In the genomic region with DNA sequence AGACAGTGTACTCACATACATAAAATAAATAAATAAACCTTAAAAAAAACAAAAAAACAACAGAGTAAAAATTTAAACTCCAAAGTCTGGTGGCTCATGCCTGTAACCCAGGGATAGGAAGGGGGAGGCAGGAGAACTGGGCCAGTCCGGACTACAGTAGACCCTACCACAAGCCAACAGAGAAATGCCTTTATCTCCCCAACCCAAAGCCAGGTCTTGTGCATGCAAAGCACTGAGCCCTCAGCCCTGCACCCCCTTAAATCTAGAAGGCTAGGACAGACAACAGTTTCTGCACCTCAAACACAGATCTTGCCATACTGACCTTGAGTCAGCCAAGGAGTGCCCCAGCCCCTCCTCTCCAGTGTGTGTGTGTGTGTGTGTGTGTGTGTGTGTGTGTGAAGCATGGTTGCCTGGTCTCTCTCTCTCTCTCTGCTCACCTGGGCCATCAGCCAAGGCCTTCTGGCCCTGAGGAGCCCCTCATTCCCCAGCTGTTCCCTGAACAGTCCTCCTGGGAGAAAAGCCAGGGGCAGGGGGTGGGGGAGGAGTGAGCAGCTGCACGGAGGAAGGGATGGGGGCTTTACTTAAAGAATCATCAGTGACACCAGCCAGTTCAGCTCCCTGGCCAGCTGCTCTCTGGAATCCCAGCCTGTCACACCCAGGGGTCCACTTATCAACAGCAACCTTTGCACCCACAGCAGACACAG, we compare ENCODE assay signal across 7 mouse cellular contexts. TPM values are rescaled to one million over a fixed set of nuclear protein-coding genes. Genes with fewer than 3 reads are reported as not detected.
DNase-seq lines count a peak whose midpoint lies in the region; ATAC-seq lines count a peak whose summit lies in the region.

No protein-coding gene starts in this region.

- DNase-seq in left cerebral cortex, postnatal 14 days (ENCODE audit: low spot score in 2 of 2): peak; percentile 26 to 46
- DNase-seq in left cerebral cortex, postnatal 25 days (ENCODE audit: low spot score in 2 of 2): no peak
- no peak for DNase-seq in hindbrain, embryonic 11.5 days (ENCODE audit: low spot score)
- DNase-seq in spleen, postnatal 14 days (ENCODE audit: low spot score in 2 of 2): no peak
- DNase-seq in frontal cortex, postnatal 25 days (ENCODE audit: low spot score in 2 of 2): no peak

- H3K27me3 ChIP-seq in embryonic facial prominence, embryonic 15.5 days: no peaks in the 10 kb centered on the region
- H3K27me3 ChIP-seq in hindbrain, embryonic 11.5 days (ENCODE audit: control insufficient read depth, insufficient read depth, low read length): no peaks in the 10 kb centered on the region
- no peaks in the 10 kb centered on the region for H3K27me3 ChIP-seq in midbrain, embryonic 12.5 days

- ATAC-seq in embryonic facial prominence, embryonic 15.5 days (ENCODE audit: insufficient number of reproducible peaks, low FRiP score, low TSS enrichment, low read depth): peak; percentile 83
- 0 out of 2 replicates have a peak, but pooled peaks have one; percentile 27 for ATAC-seq in hindbrain, embryonic 11.5 days (ENCODE audit: low FRiP score)
- ATAC-seq in midbrain, embryonic 12.5 days (ENCODE audit: low FRiP score, low read depth): peak; percentile 52; the same call in 1 of the 2 replicates

- no peak overlapping the region for H3K4me3 ChIP-seq in embryonic facial prominence, embryonic 15.5 days (replicated peaks)
- H3K4me3 ChIP-seq in hindbrain, embryonic 11.5 days (ENCODE audit: low read depth, low read length): no peak overlapping the region
- H3K4me3 ChIP-seq in midbrain, embryonic 12.5 days: no peak overlapping the region

- H3K36me3 ChIP-seq in embryonic facial prominence, embryonic 15.5 days: peaks cover 5% of the 10 kb centered on the region; the same call in 1 of the 2 replicates
- H3K36me3 ChIP-seq in hindbrain, embryonic 11.5 days (ENCODE audit: control insufficient read depth, insufficient read depth, low read length): no peaks in the 10 kb centered on the region
- peaks cover 22% of the 10 kb centered on the region; the same call in 1 of the 2 replicates for H3K36me3 ChIP-seq in midbrain, embryonic 12.5 days

- peaks cover 60% of the 10 kb centered on the region for H3K4me1 ChIP-seq in embryonic facial prominence, embryonic 15.5 days
- H3K4me1 ChIP-seq in hindbrain, embryonic 11.5 days (replicated peaks; ENCODE audit: control insufficient read depth, insufficient read depth, low read length): peaks cover 9% of the 10 kb centered on the region; the same call in 1 of the 2 replicates
- peaks cover 29% of the 10 kb centered on the region for H3K4me1 ChIP-seq in midbrain, embryonic 12.5 days

- H3K27ac ChIP-seq in embryonic facial prominence, embryonic 15.5 days (replicated peaks): peak overlapping the region; percentile 83
- peak overlapping the region; percentile 51 for H3K27ac ChIP-seq in hindbrain, embryonic 11.5 days (ENCODE audit: low read depth, low read length)
- peak overlapping the region; percentile 68 for H3K27ac ChIP-seq in midbrain, embryonic 12.5 days (replicated peaks)

- H3K9ac ChIP-seq in embryonic facial prominence, embryonic 15.5 days: no peak overlapping the region
- H3K9ac ChIP-seq in hindbrain, embryonic 11.5 days (ENCODE audit: low read depth, low read length): no peak overlapping the region
- H3K9ac ChIP-seq in midbrain, embryonic 12.5 days (replicated peaks): 0 out of 2 replicates have a peak overlapping the region, but pooled peaks have one; percentile 28

- 25% methylated on average over 2 of the region's 2 CpGs for WGBS in embryonic facial prominence, embryonic 15.5 days
- WGBS in hindbrain, embryonic 11.5 days: 49% methylated on average over 2 of the region's 2 CpGs
- WGBS in midbrain, embryonic 12.5 days: 44% methylated on average over 2 of the region's 2 CpGs

- H3K9me3 ChIP-seq in embryonic facial prominence, embryonic 15.5 days (replicated peaks): no peaks in the 10 kb centered on the region
- H3K9me3 ChIP-seq in hindbrain, embryonic 11.5 days (ENCODE audit: control insufficient read depth, low read length): no peaks in the 10 kb centered on the region
- H3K9me3 ChIP-seq in midbrain, embryonic 12.5 days: no peaks in the 10 kb centered on the region

- intact Hi-C loops in left cerebral cortex, postnatal 14 days (cut with DNase I): no loop called here
- intact Hi-C loops in left cerebral cortex, postnatal 25 days (cut with DNase I): no loop called here

- 0 out of 2 replicates have a peak overlapping the region, but pooled peaks have one; percentile 4 for H3K4me2 ChIP-seq in embryonic facial prominence, embryonic 15.5 days (replicated peaks)
- no peak overlapping the region for H3K4me2 ChIP-seq in hindbrain, embryonic 11.5 days (replicated peaks; ENCODE audit: low read depth, low read length)
- no peak overlapping the region for H3K4me2 ChIP-seq in midbrain, embryonic 12.5 days (replicated peaks)

RNA-seq across cellular contexts. Expression of a gene that starts 17.3 kb away (rescaled TPM):
- 10 to 100 TPM; 27.6 to 35.6 TPM for total RNA-seq in left cerebral cortex, postnatal 14 days (2021)
- total RNA-seq in left cerebral cortex, postnatal 25 days (2021): 10 to 100 TPM; 16.8 to 22.3 TPM
- polyA plus RNA-seq in embryonic facial prominence, embryonic 15.5 days (2015; fragmentation: Nextera tagmentation; extraction: Ambion mirVana): 11.7 and 14.9 TPM in 2 replicates
- 9.3 and 10.2 TPM in 2 replicates for polyA plus RNA-seq in hindbrain, embryonic 11.5 days (2014; fragmentation: Nextera tagmentation; extraction: Ambion mirVana)
- 12.9 and 15.8 TPM in 2 replicates for polyA plus RNA-seq in midbrain, embryonic 12.5 days (2016; fragmentation: Nextera tagmentation; extraction: Ambion mirVana)

RNA-seq across cellular contexts. Expression of a gene that starts 34.3 kb away (rescaled TPM):
- total RNA-seq in left cerebral cortex, postnatal 14 days (2021): 1 to 10 TPM; 4.7 to 4.8 TPM
- total RNA-seq in left cerebral cortex, postnatal 25 days (2021): 1 to 10 TPM; 4.6 to 4.9 TPM
- polyA plus RNA-seq in embryonic facial prominence, embryonic 15.5 days (2015; fragmentation: Nextera tagmentation; extraction: Ambion mirVana): 13.1 and 13.4 TPM in 2 replicates
- polyA plus RNA-seq in hindbrain, embryonic 11.5 days (2014; fragmentation: Nextera tagmentation; extraction: Ambion mirVana): 17.1 and 18.1 TPM in 2 replicates
- 19.9 and 20.1 TPM in 2 replicates for polyA plus RNA-seq in midbrain, embryonic 12.5 days (2016; fragmentation: Nextera tagmentation; extraction: Ambion mirVana)

RNA-seq across cellular contexts. Expression of a gene that starts 47.6 kb away (rescaled TPM):
- total RNA-seq in left cerebral cortex, postnatal 14 days (2021): 100 to 1,000 TPM; 330 to 349 TPM
- 100 to 1,000 TPM; 331 to 338 TPM for total RNA-seq in left cerebral cortex, postnatal 25 days (2021)
- 338 and 362 TPM in 2 replicates for polyA plus RNA-seq in embryonic facial prominence, embryonic 15.5 days (2015; fragmentation: Nextera tagmentation; extraction: Ambion mirVana)
- 212 and 224 TPM in 2 replicates for polyA plus RNA-seq in hindbrain, embryonic 11.5 days (2014; fragmentation: Nextera tagmentation; extraction: Ambion mirVana)
- polyA plus RNA-seq in midbrain, embryonic 12.5 days (2016; fragmentation: Nextera tagmentation; extraction: Ambion mirVana): 251 and 255 TPM in 2 replicates

Comparison
In these comparisons a context has a peak if more than half of its experiments do, and no peak if none do; other contexts are left out.
1. DNase-seq: peak in left cerebral cortex, postnatal 14 days (2 of 2); none in left cerebral cortex, postnatal 25 days (0 of 2), hindbrain, embryonic 11.5 days (single experiment), spleen, postnatal 14 days (0 of 2) and frontal cortex, postnatal 25 days (0 of 2).
2. ATAC-seq: peak in every context shown above with its lines; median percentile 83 in embryonic facial prominence, embryonic 15.5 days; 52 in midbrain, embryonic 12.5 days; 27 in hindbrain, embryonic 11.5 days.
3. Peak in every context shown above with its lines, with median percentiles within 50 percentile points of each other: H3K27ac ChIP-seq.